Mouse (Mus musculus): ENCODE measurements around the gene Hpdl. TPM values are rescaled to one million over a fixed set of nuclear protein-coding genes. Genes with fewer than 3 reads are reported as not detected.
A peak's percentile ranks its signal among the peaks of the same experiment; 100 is the strongest.

Gene Hpdl
- total RNA-seq, 2 experiments from 2014 or later = 0.82 to 0.83 TPM

DNA sequence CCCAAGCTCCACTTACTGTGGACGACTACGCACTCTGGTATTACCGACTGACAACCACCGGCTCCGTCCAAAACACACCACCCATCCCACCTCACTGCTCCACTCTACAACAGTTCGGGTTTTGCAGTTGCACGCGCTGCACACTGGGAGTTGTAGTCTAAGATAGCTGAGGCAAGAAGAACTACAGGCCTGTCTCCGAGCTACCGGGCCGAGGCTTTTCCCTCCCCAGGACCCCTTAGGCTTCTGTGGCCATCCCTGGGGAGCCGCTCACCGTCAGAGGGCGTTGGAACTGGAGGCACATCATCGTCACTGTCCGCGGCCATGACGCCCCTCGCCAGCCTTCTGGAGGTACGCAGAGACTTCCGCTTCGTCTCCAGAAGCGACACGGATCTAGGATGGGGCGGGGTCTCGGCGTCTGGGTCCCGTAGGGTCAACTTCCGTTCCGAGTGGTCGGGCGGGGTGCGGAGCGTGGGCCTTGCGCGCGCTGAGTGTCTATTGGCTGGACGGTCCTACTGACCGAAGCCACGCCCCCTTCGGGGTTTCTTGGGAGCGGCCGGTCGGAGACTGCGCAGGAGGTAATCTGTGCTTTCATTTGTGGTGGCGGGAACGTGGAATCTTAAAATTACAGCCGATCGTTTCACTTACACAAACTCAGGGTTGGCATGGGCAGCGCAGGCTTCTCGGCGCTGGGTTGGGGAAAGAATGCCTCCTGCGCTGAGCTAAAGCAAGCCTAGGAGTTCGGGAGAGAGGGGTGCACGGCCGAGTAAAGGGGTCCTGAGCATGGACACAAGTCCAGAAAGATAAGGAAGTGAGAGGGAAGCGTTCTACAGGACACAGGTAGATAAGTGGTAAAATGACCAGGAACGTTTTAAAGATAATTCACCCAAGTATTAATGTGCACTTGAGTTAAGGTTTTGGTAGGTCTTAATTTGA, 14.0 kb downstream of the Hpdl start, which contains the start of the genes Toe1 and Mutyh:
TSS of gene Toe1 (minus strand) at position 444 of the 933 bp plus-strand sequence.
TSS of gene Mutyh (plus strand) at position 527 of the 933 bp plus-strand sequence.
- peak; percentile 98 for DNase-seq
- intact Hi-C loops (cut with DNase I) = no loop called here

DNA sequence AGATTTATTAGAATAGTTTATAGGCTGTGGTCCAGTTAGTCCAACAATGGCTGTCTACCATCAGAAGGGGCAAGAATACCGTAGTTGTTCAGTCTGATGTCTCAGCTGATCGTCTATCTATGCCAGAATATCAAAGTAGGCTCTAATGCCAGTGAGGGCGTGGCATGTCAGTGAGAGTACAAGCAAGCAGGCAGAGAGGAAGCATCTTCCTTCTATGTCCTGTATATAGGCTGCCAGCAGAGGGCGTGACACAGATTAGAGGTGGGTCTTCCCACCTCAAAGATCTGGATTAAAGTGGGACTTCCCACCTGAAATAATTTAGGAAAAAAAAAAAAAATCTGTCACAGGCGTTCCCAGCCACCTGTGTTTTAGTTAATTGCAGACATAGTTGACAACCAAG, 21.6 kb downstream of the Hpdl start:
- intact Hi-C loops (cut with DNase I) = no loop called here
- DNase-seq = no peak

DNA sequence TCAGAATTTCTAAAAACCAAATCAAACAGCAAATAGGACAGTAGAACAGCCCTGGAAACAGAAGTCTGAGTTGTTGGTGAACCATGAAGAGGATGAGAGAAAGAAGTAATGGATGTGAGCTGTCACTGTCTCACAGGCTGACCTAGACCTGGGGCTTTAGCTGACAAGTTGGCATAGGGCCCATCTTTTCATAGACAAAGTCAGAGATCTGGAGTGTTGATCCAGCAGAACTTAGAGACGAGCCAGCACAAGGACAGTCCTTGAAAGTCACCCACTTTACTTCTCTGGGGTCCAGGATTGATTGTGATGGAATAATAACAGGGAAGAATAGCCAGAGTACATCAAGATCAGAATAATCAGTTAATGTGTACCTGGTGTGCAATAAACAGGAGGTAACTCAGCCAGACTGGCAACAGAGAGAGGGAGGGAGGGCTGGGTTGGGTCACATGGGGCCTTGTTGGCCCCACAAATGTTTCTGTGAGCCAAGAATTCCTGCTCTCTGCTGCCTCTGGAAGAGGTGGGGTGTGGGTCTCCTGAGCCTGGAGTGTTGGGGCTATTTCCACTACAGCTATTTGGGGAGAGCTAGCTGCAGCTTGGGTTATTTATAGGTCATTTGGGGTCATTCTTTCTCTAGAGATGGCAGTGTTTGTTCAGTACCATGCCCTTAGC, 24.9 kb downstream of the Hpdl start:
- intact Hi-C loops (cut with DNase I) = no loop called here
- no peak for DNase-seq

DNA sequence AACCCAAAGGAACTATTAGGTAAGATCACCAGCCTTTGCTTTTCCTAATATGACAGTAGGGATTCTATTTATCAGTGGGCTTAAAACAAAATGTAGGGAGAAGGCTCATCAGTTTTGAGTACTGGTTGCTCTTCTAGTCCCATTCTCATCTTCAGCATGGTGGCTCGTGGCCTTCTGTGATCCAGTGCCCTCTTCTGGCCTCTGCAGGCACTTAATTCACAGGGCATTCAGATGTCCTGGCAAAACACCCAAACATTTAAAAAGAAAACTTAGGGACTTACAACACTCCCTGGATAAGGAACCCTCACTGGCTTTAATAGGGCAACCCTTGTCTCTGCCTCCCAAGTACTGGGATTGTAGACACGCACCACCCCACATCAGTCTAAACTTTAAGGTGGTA, 27.2 kb downstream of the Hpdl start:
- no peak for DNase-seq
- intact Hi-C loops (cut with DNase I) = no loop called here

DNA sequence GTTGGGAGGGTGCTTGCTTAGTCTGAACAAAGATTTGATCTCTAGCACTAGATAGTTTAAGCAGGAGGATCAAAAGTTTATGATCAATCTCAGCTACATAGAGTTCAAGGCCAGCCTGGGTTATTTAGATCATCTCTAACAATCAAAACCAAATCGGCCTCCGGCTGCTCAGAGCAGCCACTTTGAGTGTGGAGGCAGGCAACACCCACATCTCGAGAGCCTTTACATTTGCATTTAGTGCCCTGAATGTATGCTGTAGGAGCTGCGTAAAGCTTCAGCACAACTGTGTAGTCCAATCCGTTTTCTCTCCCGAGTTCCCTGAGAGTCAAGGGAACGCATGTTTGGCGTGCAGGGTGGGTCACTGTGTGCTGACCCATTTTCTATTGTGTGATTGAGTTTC, 29.1 kb downstream of the Hpdl start:
- intact Hi-C loops (cut with DNase I) = no loop called here
- DNase-seq = no peak

DNA sequence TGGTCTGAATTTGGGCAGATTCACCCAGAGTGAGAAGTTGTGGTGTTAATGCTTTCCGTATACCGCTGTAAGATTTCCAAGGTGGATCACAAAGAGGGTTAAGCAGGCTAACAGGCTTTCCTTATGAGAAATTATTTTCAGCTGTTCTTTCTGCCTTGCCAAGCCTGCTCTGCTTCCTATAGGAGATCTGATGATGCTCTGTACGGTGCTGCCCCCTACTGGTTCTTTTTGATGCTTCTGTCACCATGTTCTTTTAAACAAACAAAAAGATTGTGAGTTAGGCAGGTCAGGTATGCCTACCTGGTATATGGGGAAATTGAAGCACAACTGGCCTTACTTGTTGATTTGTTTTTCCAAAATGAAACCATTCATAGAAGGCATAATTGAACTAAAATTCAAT, 32.6 kb downstream of the Hpdl start:
- intact Hi-C loops (cut with DNase I) = loop anchor here (1.0 kb wide), 1 partner anchor 70 kb away; no protein-coding TSS in a partner anchor
- peak; percentile 80 for DNase-seq

DNA sequence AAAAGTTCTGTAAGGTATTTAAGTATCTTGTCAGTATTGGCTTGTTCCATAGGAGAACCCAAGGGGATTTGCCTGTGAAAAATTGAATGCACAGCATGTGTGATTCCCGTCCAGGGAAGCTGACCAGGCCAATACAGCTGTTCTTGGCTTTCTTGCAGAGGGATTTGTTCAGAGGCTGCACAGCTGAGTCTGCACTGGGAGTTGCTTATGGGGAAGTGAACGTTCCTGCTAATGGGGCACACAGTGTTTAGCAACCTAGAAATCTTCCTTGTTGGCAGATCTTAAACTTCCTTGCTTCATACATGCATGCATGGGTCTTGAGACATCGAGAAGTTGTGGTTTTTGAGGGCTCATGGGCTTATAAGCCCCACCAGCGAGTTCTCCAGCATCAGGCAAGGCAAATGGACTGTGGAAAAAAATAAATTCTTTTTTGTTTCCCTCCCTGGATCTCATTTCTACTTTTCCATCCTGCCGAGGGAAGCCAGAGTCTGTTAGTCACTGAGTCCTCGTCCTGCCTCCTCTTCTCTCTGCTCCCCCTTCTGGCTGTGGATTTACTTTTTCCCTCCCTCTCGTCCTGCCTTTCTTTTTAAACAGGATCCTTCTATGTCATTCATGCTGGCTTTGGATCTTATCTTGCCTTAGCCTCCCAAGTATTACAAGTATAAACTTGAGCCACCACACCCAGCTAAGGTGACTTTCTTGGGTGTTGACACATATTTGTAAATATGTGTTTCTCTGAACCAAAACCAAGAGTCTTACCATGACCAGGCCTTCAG, 33.3 kb downstream of the Hpdl start:
- intact Hi-C loops (cut with DNase I) = no loop called here
- no peak for DNase-seq

DNA sequence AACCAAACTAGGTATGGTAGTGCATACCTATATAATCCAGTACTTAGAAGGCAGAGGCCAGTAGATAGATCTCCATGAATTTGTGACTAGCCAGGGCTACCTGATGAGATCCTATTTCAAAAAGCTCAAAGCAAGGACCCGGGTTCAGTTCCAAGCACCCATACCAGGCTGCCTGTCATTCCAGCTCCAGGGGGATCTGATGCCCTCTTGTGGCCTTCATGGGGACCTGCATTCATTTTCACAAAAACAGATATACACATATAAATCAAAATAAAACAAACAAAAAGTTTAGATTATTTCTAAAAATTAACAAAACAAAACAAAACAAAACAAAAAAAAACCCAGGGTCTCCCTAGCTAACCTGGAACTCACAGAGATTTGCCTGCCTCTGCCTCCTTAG, 34.9 kb downstream of the Hpdl start:
- intact Hi-C loops (cut with DNase I) = no loop called here
- no peak for DNase-seq

DNA sequence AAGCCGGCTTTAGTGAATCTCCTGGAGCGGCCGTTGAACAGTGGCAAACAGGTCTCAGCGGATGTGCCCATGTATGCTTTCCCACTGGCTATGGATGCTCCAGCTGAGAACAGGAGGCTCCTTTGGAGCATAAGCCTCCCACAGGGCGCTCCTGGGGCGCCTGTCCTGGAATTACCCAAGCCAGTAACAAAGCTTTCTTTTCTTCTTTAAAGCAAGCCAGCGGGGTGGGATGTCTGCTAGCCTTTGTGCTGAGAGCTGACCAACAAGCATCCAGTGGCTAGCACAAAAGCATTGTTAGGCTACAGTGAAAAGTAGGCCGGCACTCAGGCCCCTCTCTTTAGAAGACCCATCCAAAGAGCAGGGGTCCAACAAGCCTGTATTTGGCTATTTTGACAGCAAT, 39.3 kb downstream of the Hpdl start:
- intact Hi-C loops (cut with DNase I) = no loop called here
- no peak for DNase-seq

DNA sequence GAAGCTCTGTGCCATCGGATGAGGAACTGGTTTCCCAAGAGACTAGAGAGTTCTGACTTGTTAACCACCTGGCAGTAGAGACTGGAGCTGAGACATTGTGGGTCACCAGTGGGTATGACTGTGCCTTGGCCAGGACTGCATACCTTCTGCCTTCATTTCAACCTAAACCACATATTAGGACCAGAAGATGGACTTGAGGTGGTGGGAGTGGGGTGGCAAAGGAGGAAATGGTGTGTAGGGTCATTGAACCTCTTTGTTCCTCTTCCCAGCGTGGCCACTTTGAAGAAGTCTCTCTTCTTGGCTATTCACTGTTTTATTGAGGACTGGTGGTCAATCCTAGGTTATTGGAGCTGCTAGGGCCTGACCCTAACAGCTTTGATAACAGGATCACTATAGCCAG, 40.1 kb downstream of the Hpdl start:
- intact Hi-C loops (cut with DNase I) = no loop called here
- no peak for DNase-seq

DNA sequence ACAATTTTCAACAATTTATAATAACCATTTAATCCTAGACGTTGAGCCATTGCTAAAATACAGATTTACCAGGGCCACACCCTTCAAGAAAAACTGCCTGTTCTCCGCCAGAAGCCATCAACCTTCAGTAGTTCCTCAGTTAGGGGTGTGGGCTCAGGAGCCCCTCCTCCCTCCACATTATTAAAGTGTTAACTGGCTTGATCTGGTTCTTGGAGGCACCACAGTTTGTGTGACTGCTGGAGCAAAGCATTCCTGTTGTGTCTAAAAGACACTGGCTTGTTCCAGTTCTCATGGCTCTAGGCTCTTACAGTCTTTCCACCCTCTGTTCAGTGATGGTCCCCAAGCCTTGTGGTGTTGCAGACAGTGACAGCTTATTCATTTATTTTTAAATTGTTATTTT, 41.0 kb downstream of the Hpdl start:
- DNase-seq = no peak
- intact Hi-C loops (cut with DNase I) = no loop called here

DNA sequence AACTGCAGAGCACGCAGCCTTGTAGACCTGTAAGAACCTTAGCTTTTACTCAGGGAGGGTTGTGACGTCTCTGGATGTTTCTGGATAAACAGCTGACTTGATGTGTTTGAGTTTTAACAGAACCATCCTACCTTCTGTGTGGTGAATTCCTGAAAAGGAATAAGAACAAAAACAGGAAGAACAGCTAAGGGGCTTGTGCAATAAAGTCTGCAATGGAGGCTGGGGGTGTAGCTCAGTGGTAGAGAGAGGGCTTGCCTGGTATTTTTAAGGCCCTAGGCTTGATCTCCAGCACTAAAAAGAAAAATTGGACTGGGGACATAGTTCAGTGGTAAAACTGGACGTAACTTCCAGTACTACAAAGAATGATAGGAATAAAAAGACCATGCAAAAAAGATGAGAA, 44.4 kb downstream of the Hpdl start:
- intact Hi-C loops (cut with DNase I) = no loop called here
- DNase-seq = no peak

DNA sequence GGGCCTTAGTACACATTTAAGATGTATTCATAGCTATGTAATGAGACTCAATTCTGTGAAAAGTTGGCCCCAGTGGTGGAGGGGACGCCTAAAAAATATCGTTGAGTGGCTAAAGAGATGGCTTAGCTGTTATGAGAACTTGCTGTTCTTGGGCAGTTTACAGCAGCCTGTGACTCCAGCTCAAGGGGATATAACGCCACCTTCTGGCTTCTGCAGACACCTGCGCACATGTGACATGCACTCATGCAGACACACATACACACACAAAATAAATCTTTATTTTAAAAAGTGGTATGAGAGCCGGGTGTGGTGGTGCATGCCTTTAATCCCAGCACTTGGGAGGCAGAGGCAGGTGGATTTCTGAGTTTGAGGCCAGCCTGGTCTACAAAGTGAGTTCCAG, 45.1 kb downstream of the Hpdl start:
- intact Hi-C loops (cut with DNase I) = no loop called here
- no peak for DNase-seq

Other genes starting within 250 kb of the Hpdl start
- gene Ccdc17, start 225.1 kb downstream of the Hpdl start, total RNA-seq (2021) = 1 to 10 TPM; 2.4 to 3.9 TPM
- 100 to 1,000 TPM; 125 to 130 TPM for gene Nasp, start 193.8 kb downstream of the Hpdl start, total RNA-seq (2021)
- 100 to 1,000 TPM; 651 to 668 TPM for gene Akr1a1, start 170.0 kb downstream of the Hpdl start, total RNA-seq (2021)
- gene Prdx1, start 136.2 kb downstream of the Hpdl start, total RNA-seq (2021) = 100 to 1,000 TPM; 170 to 191 TPM
- gene Mmachc, start 113.3 kb downstream of the Hpdl start, total RNA-seq (2021) = 10 to 100 TPM; 14.7 to 15.7 TPM
- gene Ccdc163, start 113.2 kb downstream of the Hpdl start, total RNA-seq (2021) = 1 to 10 TPM; 4.5 to 5.5 TPM
- 1 to 10 TPM; 2.0 to 2.2 TPM for gene Tesk2, start 100.8 kb downstream of the Hpdl start, total RNA-seq (2021)
- 10 to 100 TPM; 18.1 to 18.9 TPM for gene Toe1, start 14.1 kb downstream of the Hpdl start, total RNA-seq (2021)
- 1 to 10 TPM; 3.8 to 3.9 TPM for gene Mutyh, start 14.0 kb downstream of the Hpdl start, total RNA-seq (2021)
- gene Zswim5, start 55.7 kb upstream of the Hpdl start, total RNA-seq (2021) = 10 to 100 TPM; 14.0 to 14.5 TPM
- 10 to 100 TPM; 28.2 to 30.7 TPM for gene Urod, start 172.7 kb upstream of the Hpdl start, total RNA-seq (2021)
- gene Hectd3, start 173.6 kb upstream of the Hpdl start, total RNA-seq (2021) = 10 to 100 TPM; 60.7 to 61.1 TPM
- gene Eif2b3, start 197.7 kb upstream of the Hpdl start, total RNA-seq (2021) = 10 to 100 TPM; 27.0 to 30.2 TPM

All from left cerebral cortex, postnatal 4 days (tissue).